Mouse (Mus musculus) subcutaneous adipose tissue, adult 2 months (tissue): ENCODE results near the gene Olfr282. TPM values are rescaled to one million over a fixed set of nuclear protein-coding genes. Genes with fewer than 3 reads are reported as not detected.

ENCODE experiments used
- polyA plus RNA-seq: library from polyadenylated mRNA; depleted of rRNA; stranded (reverse); fragments of >200 nt; gene quantifications from 2 replicates; pipeline ENCODE4 v1.2.3, GENCODE M21; 2012; ENCODE audit warnings: low replicate concordance; rRNA removed

Olfr282 gene
- not detected in 2 replicates for polyA plus RNA-seq

GRCm38 (mm10) chr15:98430925-98431324, at the start of gene Olfr282:
Gene Olfr282, plus strand, starts transcription at chr15:98431225.

GRCm38 (mm10) chr15:98452288-98452687, 21.3 kb downstream of the Olfr282 start, which contains the start of gene Olfr281:
Gene Olfr281, plus strand, starts transcription at chr15:98452588.

GRCm38 (mm10) chr15:98469596-98469995, 38.6 kb downstream of the Olfr282 start, which contains the start of gene OR5BS1P:
Gene OR5BS1P, plus strand, starts transcription at chr15:98469896.

DNA sequence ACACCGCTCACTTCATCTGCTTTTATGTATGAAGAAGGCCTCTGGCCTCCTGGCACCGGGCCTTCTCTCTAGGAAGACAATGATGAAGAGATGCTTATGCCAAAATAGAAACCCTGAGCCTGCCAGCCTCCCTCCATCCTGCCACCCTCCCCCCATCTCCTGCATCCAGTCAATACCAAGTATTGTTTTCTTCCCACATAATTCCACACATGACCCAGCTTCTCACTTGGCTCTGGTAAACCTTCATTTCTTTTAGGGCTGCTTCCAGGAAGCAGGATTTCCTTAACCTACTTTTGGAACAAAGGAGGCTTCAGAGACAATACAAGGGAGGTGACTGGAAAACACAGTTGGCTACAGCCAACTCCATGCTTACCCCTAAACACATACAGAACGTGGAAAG, 51.7 kb downstream of the Olfr282 start, which contains the start of gene Lalba:
Gene Lalba (minus strand): TSS at position 21 of the 400 bp plus-strand sequence.

Other genes starting within 250 kb of the Olfr282 start
- gene Olfr288, start 235.7 kb upstream of the Olfr282 start, polyA plus RNA-seq: not detected in 2 replicates
- gene Gm44579, start 210.2 kb upstream of the Olfr282 start, polyA plus RNA-seq: not detected in 2 replicates
- gene Olfr287, start 210.2 kb upstream of the Olfr282 start, polyA plus RNA-seq: not detected in 2 replicates
- gene Olfr286, start 196.8 kb upstream of the Olfr282 start, polyA plus RNA-seq: not detected in 2 replicates
- not detected in 2 replicates for gene H1fnt, start 173.9 kb upstream of the Olfr282 start, polyA plus RNA-seq
- gene Zfp641, start 135.1 kb upstream of the Olfr282 start, polyA plus RNA-seq: 2.9 and 4.3 TPM in 2 replicates
- gene Olfr285, start 113.9 kb upstream of the Olfr282 start, polyA plus RNA-seq: not detected in 2 replicates
- not detected in 2 replicates for gene Olfr284, start 90.2 kb upstream of the Olfr282 start, polyA plus RNA-seq
- gene Olfr283, start 50.3 kb upstream of the Olfr282 start, polyA plus RNA-seq: not detected in 2 replicates
- gene Olfr281, start 21.4 kb downstream of the Olfr282 start, polyA plus RNA-seq: not detected in 2 replicates
- not detected in 2 replicates for gene OR5BS1P, start 38.7 kb downstream of the Olfr282 start, polyA plus RNA-seq
- gene Lalba, start 51.5 kb downstream of the Olfr282 start, polyA plus RNA-seq: 0.93 TPM in 1 of 2 replicates, not detected in the other
- not detected in 2 replicates for gene Olfr279, start 61.2 kb downstream of the Olfr282 start, polyA plus RNA-seq
- 34.5 and 55.4 TPM in 2 replicates for gene Kansl2, start 103.0 kb downstream of the Olfr282 start, polyA plus RNA-seq
- 9.7 and 16.1 TPM in 2 replicates for gene Ccnt1, start 139.7 kb downstream of the Olfr282 start, polyA plus RNA-seq
- 0.73 TPM in 1 of 2 replicates, not detected in the other for gene 4930415O20Rik, start 139.8 kb downstream of the Olfr282 start, polyA plus RNA-seq
- 107 and 116 TPM in 2 replicates for gene Adcy6, start 178.9 kb downstream of the Olfr282 start, polyA plus RNA-seq
- gene Cacnb3, start 199.6 kb downstream of the Olfr282 start, polyA plus RNA-seq: 21.0 and 124 TPM in 2 replicates
- gene Ddx23, start 231.7 kb downstream of the Olfr282 start, polyA plus RNA-seq: 29.0 and 48.5 TPM in 2 replicates
- 4.4 and 5.4 TPM in 2 replicates for gene Rnd1, start 246.2 kb downstream of the Olfr282 start, polyA plus RNA-seq